Mouse (Mus musculus): ENCODE measurements around the gene Ppp6r1.

Gene Ppp6r1

DNA sequence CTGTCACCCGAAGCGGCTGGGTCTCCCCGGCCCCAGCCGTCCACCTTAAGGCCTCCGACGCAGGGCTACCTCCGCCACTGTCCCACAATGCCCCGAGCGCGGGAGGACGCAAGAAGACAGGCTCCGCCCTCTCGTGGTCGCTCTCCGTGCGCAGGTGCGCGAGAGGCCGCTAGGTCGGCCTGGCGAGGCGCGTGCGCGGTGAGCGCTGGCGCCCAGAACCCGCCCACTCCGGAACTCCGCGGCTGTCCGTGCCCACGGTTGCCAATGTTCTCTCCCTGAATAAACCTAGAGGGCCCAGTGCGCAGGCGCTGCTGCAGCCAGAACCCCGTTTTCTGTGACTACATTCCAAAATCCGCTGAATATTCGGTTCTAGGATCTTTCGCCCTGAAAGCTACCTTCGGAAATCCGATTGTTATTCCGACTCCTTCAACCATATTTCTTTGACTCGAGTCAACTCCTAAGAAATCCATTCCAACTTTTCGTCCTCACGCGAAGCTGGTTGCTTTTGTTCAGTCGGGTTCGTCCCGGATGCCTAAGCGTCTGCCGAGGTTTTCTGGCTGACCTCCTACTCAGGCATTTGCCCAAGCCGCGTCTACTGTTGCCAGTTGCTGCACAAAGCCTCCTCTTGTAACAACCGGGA, at the start of gene Ppp6r1:
TSS of gene Ppp6r1 (minus strand) at position 108 of the 640 bp plus-strand sequence.
- peak; percentile 98 for DNase-seq (ENCODE audit: low read depth, low spot score)

DNA sequence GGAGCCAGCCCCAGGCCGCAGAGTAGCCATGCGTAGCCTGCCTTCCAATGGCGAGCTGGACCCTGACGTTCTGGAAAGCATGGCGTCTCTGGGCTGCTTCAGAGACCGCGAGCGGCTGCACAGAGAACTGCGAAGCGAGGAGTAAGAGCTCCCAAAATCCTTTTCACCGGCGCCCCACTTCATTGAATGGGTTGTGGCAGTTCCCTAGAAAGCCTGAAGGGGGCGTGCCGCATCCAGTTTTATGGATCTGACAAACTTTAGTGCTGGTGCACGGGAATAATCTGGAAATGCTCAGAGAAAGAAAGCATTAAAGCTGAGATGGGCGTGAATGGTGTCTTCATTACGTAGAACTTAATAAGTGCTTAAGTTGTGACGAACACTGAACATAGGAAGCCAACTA, 46.3 kb upstream of the Ppp6r1 start:
- DNase-seq (ENCODE audit: low read depth, low spot score): no peak

DNA sequence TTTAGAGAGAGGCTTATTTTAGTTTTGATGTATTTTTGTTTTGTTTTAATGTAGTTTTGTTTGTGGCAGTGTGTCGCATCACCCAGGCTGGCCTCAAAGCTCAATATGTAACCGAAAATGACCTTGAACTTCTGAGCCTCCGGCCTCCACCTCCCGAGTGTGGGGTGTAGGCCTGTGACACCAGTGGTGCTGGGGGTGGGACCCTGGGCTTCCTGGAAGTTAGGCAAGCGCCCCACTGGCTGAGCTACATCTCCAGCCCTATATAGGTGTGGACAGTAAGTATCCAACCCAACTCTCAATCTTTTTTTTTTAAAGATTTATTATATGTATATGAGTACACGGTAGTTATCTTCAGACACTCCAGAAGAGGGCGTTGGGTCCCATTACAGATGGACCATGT, 44.4 kb upstream of the Ppp6r1 start:
- no peak for DNase-seq (ENCODE audit: low read depth, low spot score)

DNA sequence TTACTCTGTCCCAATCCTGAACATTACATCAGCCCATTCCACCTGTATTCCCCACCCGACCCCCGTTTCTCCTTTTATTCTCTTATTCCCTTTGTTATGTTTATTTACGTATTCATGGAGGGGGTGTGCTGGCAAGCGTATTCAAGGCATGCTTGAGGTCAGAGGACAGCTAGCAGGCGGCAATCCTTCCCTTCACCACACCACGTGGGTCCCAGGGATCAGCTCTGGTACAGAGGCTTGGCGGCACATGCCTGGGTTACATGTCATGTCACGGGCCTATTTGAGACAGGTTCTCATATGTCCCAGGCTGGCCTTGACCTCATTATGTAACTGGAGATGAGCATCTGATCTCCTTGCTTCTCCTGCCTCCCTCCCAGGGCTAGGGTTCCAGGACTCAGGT, 43.5 kb upstream of the Ppp6r1 start:
- peak; percentile 32 for DNase-seq (ENCODE audit: low read depth, low spot score)

DNA sequence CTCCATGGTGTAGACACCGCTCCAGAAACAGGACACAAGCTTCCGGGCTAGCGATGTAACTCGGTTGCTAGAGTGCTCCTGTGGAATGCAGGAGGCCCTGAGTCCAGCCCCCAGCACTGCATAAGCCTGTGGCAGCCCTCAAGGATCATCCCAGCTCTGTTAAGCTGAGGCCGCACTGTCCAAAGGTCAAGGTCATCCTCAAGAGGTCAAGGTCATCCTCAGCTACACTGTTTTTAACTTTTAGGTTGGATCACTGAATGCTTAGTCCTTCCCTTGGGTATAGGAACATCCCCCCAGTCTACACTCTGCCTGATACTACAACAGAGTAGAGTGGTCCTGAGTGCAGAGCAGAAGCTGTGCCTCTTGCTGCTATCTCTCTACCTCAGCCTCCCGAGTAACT, 34.2 kb upstream of the Ppp6r1 start:
- no peak for DNase-seq (ENCODE audit: low read depth, low spot score)

DNA sequence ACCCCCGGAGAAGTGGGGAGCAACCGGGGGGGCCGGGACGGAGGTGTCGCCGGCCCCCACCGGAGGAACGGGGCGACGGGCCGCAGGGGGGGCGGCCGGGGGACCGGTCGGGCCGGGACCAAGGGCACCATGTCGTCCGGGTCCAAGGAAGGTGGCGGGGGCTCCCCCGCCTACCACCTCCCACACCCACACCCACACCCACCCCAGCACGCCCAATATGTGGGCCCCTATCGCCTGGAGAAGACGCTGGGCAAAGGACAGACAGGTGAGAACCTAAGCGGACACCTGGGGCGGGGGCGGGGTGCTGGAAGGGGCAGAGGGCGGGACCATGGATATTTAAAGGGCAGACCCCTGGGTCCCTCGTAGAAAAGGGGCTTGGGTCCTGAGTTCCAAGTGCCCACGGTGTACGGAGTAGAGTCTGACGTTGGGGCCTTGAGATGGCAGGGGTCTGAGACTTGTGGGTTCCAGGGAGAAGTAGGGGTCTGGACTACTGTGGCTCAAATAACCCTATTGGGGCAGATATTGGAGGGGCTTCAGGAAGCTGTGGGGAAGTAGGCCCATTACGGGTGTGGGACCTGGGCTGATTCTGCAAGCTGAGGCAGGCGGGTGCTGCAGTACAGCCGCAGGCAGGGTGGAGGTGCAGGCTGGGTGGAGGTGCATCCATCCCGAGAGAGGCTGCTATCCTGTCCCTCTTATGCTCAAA, 32.3 kb upstream of the Ppp6r1 start:
- DNase-seq (ENCODE audit: low read depth, low spot score): no peak

DNA sequence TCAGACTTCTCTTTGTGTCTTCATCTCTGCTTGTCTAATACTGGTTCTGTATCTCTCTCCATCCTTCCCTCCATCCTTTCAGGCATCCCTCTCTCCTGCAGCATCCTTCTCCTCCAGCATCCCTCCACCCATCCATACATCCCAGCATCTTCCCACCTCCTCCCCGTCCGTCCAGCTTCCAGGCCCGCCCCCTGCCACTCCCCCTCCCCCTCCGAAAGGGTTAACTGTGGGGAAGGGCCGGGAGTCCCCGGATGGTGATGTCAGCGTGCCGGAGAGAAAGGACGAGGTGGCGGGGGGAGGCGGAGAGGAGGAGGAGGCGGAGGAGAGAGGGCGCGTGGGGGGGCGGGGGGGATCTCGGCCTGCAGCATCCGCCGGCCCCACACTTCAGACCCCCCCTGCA, 31.6 kb upstream of the Ppp6r1 start, which contains the start of gene Brsk1:
TSS of gene Brsk1 (plus strand) at position 218 of the 400 bp plus-strand sequence.
- DNase-seq (ENCODE audit: low read depth, low spot score): no peak

DNA sequence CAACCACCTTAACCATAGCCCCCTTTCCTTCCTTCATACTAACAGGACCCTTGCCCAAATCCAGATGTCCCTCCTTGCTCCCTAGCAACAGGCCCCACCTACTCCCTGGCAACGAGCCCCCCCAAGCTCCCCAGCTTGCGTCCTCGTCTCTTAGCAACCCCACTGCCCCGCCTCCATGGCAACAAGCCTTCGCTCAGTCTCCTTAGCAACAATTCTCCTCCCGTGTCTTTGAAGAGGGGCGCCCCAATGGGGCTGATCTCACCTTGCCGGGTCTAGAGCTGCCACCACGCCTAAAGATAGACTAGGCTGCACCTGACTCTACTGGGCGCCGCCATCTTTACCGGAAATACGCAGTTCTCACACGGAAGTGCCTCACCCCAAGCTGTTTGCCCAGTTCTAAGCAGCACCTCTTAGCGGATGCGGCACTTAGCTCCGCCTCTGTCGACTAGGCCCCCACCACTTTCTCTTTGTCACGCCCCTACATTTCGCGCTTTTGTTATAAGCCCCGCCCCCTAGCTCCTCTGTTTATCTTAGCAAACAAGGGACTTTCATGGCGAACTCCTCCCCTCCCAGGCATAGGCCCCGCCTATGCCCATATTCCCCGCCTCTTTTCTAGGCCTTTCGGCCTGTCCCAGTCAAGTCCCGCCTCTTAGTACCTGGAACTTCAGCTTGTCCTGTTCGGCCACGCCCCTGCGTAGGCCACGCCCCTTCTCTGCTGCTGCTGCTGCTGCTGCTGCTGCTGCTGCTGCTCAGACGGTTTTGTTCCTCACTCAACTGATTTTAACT, 26.0 kb upstream of the Ppp6r1 start, which contains the start of gene Hspbp1:
TSS of gene Hspbp1 (minus strand) at position 437 of the 786 bp plus-strand sequence.
- peak; percentile 98 for DNase-seq (ENCODE audit: low read depth, low spot score)

DNA sequence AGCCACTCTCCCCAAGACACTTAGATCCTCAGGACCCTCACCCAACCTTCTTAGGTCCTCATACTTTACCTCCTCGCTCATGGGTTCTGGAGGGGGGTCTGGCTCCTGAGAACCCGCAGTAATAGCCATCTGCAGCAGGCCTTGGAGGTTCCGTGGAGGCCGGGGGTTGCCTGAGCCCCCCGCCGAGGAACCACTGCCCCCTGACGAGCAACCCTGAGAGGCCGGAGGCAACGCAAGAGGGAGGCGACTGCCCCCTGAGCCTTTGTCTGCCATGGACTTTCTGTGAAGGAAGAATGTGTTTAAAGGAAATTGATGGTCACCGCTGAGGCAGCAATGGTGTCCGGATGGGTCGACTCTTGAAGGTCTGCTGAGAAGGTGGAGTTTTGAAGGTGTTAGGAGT, 25.4 kb upstream of the Ppp6r1 start:
- no peak for DNase-seq (ENCODE audit: low read depth, low spot score)

DNA sequence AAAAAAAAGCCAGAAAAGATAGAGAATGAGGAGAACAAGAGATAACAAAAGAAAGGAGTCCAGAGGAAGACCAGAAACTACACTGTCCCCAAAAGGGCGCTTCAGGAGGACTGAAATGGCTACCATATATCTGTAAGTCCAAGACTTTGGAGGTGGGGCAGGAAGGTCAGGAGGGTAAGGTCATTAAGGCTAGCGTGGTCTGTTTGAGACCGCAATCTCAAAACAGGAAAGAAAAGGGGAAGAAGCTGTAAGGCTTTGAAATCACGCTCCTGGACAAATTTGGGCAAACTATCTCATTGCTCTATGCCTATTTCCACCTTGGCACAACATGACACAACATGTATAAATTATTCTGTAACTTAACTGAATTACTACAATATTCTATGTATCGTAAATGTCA, 24.5 kb upstream of the Ppp6r1 start:
- DNase-seq (ENCODE audit: low read depth, low spot score): no peak

DNA sequence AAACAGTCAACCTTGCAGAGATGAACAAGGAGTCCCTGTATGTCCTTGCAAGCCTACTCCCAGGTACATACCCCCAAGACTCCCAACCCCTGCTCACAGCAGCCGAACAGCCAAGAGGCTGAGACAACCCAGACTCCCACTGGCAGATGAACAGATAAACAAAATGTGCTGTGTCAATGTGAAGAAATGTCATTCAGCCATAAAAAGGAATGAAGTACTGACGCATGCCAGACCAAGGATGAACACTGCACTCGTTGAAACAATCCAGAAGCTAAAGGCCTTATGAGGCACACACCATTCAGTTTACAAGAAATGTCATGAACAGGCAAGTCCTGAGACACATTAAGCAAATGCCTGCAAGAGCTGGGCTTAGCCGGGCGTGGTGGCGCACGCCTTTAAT, 16.4 kb upstream of the Ppp6r1 start:
- no peak for DNase-seq (ENCODE audit: low read depth, low spot score)

DNA sequence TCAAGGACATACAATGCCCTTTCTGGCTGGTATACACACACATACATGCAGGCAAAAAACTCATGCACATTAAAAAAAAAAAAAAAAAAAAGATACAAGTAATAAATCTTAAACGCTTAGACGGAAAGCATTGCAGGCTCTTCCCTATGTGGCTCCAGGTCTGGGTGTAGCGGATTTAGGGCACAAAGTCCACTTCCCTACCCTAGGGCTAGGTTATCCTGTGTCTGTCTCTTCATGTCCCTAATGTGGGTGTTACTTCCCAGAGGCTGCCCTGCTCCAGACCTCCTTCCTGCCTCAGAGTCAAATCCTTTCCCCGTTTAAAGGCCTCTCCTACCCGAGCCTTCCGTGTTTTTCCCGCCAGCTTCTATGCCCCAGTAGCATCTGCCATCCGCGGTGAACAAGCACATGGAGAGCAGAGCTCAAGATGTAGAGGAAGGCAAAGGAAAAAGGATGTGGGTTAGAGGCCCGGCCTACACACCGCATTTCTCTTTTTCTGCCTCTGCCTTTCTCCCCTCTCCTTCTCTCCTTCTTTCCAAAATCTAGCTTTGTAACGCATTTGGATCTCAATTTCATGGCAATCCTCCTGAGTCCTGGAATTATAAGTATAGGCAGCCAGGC, 15.4 kb upstream of the Ppp6r1 start:
- DNase-seq (ENCODE audit: low read depth, low spot score): no peak

DNA sequence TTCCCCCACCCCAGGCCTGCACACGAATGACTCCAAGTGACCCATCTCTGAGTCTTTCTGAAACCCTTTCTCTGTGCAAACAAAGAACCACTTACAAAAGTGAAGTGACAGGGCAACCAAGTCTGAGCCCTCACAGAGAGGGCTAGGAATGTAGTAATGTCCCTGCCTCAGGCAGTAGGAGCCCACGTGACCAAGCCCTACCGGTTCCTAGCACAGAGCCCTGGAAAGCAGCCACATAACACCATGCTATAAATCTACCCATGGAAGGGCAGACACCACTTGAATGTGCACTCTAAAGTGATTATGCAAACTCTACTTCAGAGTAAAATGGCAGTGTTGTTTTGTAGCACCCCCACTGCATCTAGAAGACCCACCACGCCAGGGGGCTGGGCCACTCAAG, 13.1 kb upstream of the Ppp6r1 start:
- no peak for DNase-seq (ENCODE audit: low read depth, low spot score)

DNA sequence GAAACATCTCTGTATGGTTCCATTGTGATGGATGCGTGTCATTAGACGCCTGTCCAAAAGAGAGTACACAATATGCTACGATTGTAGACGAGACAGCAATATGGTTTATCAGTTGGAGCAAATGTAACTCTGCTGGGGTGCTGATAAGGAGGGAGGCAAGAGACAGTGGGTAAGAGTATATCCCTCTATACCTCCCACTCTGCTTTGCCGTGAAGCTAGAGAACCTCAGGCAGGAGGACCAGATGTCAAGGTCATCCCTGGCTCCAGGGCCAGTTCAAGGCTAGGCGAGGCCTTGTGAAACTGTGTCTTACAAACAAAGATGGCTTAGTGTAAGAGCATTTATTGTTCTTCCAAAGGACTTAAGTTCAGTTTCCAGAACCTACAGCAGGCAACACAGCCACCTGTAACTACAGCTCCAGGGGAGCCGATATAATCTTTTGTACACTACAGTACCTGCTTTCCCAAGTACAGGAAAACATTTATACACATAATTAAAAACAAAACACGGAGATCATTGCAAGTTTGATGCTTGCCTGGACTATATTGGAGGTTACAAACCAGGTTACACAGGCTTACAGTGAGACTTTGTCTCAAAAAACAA, 11.9 kb upstream of the Ppp6r1 start:
- DNase-seq (ENCODE audit: low read depth, low spot score): no peak

DNA sequence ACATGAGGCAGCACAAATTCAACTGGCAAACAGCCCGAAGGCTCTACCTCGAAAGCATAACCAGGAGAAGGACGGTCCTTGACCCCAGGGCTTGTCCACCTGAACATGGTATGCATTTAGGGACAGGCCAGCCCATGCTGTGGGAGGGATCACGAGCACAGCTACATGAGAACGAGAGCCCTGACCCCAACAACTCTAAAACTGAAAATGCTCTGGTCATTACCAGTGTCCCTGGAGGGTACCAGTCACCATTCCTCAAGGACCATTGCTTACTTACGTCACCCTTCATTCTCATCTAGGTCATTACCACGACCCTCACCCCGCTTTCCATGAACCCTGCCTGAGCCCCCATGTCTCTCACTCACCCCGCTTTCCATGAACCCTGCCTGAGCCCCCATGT, 10.3 kb upstream of the Ppp6r1 start:
- DNase-seq (ENCODE audit: low read depth, low spot score): no peak

DNA sequence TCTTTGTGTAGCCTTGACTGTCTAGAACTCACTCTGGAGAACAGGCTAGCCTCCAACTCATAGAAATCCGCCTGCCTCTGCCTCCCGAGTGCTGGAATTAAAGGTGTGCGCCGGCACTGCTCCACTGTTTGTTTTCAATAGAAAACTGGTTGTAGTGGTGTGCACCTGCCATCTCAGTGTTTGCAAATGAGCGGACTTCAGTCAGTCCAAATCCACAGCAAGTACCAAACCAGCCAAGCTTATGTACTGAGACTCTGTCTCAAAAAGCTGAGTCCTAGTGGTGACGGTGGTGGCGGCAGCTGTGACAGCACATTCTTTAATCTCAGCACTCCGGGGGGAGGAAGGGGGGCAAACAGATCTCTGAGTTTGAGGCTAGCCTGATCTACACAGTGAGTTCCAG, 9.7 kb upstream of the Ppp6r1 start:
- no peak for DNase-seq (ENCODE audit: low read depth, low spot score)

DNA sequence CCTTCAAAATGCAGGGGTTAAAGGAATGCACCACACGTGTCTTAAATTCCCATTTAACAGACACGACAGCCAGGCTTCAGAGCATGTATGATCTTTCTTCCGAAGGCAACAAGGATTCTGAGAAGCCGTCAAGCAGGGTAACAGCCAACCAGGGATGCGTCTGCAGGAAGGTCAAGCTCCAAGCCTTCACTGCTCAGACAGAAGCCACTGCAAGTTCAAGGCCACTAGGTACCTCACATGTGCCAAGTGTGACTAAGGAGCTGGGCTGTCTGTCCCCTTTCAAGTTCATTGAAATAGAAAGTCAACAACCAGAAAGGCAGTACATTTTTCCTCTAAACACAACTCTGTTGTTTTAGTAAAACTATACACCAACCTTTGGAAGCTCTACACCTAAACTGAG, 8.1 kb upstream of the Ppp6r1 start:
- no peak for DNase-seq (ENCODE audit: low read depth, low spot score)

DNA sequence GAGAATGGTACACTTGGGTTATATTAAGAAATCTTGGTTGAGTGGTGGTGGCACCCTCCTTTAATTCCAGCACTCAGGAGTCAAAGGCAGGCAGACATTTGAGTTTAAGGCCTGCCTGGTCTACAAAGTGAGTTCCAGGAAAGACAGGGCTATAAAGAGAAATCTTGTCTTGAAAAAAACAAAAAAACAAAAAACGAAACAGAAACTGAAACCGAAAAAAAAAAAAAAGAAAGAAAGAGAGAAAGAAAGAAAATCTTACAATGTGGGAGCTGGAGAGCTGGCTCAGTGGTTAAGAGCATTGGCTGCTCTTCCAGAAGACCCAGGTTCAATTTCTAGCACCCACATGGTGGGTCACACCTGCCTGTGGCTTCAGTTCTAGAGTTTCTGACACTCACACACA, 4.9 kb upstream of the Ppp6r1 start:
- no peak for DNase-seq (ENCODE audit: low read depth, low spot score)

DNA sequence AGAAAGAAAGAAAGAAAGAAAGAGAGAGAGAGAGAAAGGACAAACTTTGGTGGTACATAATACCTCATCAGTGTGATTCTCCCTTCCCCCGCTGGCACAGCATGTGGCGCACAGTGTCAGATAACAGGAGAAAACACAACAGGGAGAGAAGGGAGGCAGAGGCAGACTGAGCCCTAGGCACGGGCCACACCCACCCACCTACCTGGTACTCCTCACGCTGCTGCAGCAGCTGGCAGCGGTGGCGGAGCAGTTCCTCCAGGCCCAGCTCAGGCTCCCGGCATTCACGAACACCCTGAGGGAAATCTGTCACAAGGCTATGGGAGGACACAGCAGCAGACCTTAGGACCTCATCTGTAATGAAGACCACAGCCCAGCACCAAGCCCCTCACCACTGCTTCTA, 4.4 kb upstream of the Ppp6r1 start:
- DNase-seq (ENCODE audit: low read depth, low spot score): no peak

DNA sequence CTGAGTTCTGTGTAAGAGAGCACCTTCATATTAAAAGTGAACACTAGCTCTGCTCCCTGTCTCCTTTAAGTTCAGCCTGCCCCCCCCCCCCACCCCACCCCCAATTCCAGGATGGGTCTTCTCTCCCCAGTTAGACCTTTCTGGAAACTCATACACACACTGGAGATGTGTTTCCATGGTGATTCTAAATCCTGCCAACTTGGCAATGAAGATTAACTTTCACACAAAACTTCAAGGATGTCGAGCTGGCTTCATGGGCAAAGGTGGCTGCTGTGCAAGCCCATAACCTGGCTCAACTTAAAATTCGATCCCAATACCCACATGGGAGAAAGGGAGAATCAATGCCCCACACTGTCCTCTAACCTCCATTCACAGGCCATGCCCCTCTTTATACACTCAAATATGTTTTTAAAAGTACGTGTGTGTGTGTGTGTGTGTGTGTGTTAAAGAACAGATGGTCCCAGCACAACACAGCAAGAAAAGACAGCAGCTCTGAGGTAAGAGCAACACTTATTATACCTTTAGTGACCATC, 1.2 kb upstream of the Ppp6r1 start:
- DNase-seq (ENCODE audit: low read depth, low spot score): no peak

DNA sequence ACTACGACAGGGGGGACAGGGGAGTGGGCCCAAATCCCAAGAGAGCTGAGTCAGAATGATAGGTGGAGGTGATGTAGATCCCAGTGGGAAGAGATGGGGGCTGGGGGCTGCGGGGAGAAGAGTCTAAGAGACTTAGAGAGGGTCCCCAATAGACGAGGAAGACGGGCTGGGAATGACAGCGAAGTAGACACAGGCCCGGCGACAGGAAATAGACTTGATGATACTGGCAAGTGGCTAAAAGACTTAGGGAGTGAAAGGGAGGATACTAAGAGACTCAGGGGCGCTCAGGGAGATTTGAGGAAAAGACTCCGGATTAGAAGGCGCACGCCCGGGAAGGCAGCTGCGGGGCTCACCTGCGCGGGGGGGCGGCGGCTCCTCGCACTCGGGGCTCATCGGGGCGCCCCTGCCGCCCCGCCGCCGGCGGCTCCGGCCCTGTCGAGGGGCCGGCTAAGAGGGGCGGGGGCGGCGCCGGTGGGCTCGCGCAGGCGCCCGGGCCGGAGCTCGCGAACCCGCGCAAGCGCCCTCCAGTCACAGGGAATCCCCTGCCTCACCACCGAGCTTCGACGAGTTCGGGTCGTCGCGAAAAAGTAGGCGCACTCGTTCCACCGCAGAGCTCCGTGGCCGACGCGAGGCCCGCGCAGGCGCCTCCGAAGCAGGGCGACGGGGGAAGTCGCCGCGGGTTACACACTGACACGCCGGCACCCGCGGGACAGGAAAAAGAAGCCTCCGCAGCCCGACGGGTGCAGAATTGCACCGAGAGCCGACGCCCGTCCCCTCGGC, 501 bp downstream of the Ppp6r1 start:
- no peak for DNase-seq (ENCODE audit: low read depth, low spot score)

Data from skeletal muscle tissue, adult 2 months (tissue).